Mouse (Mus musculus) A20 (cell line): ENCODE results near the gene Isyna1.

Experiments used
- DNase-seq: peaks from one replicate; pipeline ENCODE4 v3.0.0-alpha.2; 2011; ENCODE audit warnings: low read depth, low spot score

Isyna1 gene

GRCm38 (mm10) chr8:70604558-70604957 lies 10.4 kb downstream of the Isyna1 start:
- DNase-seq = no peak

DNA sequence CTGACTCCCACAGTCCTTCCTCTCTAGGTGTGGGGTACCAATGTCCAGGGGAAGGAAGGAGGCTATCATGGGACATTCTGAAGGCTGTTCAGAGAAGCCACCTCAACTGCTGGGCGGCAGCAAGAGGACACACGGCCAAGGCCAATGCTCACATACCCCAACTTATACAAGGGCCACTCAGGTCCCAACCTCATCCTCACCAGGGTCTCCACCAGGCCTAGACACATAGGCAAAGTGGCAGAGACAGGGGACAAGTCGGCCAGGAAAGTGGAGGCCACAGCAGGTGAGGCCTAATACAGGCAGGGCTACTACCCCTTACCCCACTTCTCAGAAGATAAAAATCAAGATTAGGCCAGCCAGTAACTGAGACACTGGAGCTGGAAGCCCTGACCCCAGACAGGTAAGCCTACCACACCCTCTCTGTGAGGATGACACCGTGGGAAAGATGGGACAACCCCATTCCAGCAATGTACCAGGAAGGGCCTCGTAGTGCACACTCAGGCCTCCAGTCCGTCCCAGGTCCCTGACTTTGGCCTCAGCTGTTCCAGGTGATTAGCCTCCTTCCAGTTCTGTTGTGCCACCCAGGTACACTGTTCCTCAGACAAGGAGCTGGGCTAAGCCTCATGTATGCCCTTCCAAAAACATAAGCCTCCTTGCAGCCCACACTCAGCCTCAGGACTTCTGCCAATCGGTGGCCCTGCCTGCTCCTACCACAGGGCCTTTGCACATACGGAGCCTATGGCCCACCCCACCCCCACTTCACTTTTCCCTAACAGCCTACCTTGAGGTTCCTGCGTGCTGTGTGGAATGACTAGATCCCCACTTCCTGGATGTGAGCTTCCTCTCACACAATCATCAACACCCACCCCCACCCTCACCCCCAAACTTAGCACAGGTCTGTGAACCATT lies 12.0 kb downstream of the Isyna1 start:
- DNase-seq = no peak

GRCm38 (mm10) chr8:70606780-70607602 lies 12.8 kb downstream of the Isyna1 start:
- DNase-seq = no peak

DNA sequence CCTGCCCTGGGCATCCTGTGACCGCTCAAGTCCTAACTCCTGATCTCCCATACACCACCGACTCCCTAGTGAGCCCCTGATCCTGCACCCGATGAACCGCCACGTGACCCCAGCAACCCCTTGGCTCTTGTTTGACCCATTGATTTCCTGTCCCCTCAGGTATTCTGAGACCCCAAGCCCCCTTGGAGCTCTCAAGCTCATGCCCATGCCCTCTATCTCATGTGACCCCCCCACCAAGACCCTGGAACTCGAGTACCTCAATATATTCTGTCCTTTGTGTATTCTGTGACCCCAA lies 13.4 kb downstream of the Isyna1 start:
- peak; percentile 41 for DNase-seq

GRCm38 (mm10) chr8:70607898-70608748 lies 13.9 kb downstream of the Isyna1 start:
- DNase-seq = peak; percentile 87

- no peak for DNase-seq
Observed at GRCm38 (mm10) chr8:70608749-70609367, 14.7 kb downstream of the Isyna1 start, which contains the start of gene Ssbp4. Gene Ssbp4, minus strand, starts transcription at chr8:70608872.

DNA sequence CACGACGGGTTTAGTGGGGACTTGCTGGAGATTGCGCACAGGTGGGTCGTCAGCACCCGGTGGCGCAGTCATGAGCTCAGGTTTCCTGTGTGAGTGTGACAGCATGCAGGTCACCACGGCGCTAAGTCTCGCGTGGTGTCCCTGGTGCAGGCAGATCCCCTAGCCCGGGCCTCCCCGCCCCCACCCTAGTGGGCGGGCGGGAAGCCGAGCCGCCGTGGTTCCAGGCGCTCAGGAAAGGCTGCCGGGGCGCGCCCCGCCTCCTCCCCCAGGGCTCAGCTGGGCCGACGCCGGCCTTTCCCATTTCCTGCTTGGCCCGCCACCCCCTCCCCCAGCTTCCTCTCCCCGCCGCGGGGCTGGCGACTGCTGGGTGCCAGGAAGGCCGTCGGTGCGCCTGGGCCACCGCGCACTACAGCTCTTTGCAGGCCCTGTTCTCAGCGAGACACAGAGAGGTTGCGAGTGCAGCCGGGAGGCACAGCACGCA lies 15.2 kb downstream of the Isyna1 start:
- peak; percentile 82 for DNase-seq

- DNase-seq = peak; percentile 90
Observed at GRCm38 (mm10) chr8:70609849-70610795, 15.9 kb downstream of the Isyna1 start.

GRCm38 (mm10) chr8:70610796-70611771 lies 16.9 kb downstream of the Isyna1 start:
- peak; percentile 89 for DNase-seq

GRCm38 (mm10) chr8:70611849-70612248 lies 17.7 kb downstream of the Isyna1 start:
- DNase-seq = peak; percentile 96

- no peak for DNase-seq
Observed at GRCm38 (mm10) chr8:70613763-70614162, 19.6 kb downstream of the Isyna1 start.

DNA sequence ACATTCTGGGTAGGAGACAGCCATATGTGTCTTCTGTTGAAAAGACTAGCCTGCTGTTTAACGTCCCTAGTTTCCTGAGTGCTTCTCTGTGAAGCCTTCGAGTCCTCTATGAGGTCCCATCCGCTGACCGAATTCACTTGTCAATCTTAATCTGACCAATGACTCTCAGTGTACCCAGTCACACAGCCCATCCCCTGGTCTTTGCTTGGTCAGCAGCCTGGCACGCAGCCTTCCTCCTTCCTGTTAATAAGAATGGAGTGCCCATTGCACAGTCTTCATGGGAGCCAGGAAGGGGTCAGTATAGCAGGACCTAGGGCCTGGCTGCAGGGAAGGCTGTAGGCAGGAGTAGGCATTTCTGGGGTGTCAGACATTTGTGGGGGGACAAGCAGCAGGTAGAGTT lies 20.3 kb downstream of the Isyna1 start:
- DNase-seq = no peak

GRCm38 (mm10) chr8:70615281-70615680 lies 21.1 kb downstream of the Isyna1 start:
- DNase-seq = no peak

- peak; percentile 48 for DNase-seq
Observed at GRCm38 (mm10) chr8:70615894-70616293, 21.7 kb downstream of the Isyna1 start, which contains the start of gene Lrrc25. Gene Lrrc25, plus strand, starts transcription at chr8:70616155.

DNA sequence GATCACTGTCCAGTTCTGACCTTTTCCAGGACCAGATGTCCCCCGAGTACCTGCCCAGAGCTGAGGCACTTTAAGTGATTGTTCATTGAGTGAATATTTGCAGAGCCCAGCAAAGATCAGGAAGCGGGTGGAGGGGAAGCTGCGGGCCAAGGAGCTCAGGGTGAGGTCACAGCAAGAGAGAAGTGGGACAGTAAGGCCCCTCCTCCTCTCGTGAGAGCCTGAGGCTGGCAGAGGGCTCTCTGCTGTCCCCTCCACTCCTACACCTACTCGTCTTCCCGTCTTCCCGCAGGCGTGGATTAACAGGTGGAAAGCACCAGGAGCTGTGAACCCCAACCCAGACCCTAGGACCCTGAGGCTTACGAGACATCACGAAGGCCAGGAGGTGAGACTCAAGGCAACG lies 22.5 kb downstream of the Isyna1 start:
- DNase-seq = no peak

DNA sequence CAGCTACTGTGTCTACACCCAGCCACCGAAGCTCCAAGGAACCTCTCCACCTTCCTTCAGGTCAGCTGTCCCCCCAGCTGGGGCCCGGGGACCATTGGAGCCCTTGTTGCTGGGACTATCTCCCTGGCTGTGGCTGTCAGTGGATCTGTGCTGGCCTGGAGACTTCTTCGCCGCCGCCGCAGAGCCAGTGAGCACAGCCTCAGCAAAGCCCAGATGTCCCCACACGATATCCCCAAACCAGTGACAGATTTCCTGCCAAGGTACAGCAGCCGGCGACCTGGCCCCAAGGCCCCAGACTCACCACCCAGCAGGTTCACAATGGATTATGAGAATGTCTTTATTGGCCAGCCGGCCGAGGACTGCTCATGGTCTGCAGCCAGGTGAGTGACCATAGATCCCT lies 23.8 kb downstream of the Isyna1 start:
- DNase-seq = no peak

DNA sequence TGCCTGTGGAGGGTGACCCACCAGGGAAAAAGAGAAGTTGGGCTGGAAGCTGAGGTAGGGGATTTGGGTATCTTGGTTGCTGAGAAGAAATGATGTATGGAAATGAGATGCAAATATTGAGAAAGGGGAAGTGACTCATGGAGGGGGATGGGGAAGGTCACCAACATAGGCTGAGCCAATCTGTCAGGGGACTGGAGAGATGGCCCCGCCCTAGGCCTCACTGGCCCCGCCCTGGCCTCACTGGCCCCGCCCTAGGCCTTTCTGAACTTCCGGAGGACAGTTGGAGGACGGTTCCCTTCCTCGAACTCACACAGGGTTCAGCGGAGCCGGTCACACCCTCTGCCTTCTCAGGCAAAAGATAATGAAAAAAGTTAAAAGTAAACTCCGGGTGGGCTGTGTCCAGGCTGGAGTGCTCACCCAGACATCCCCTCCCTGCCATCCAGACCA lies 24.7 kb downstream of the Isyna1 start:
- DNase-seq = peak; percentile 98

DNA sequence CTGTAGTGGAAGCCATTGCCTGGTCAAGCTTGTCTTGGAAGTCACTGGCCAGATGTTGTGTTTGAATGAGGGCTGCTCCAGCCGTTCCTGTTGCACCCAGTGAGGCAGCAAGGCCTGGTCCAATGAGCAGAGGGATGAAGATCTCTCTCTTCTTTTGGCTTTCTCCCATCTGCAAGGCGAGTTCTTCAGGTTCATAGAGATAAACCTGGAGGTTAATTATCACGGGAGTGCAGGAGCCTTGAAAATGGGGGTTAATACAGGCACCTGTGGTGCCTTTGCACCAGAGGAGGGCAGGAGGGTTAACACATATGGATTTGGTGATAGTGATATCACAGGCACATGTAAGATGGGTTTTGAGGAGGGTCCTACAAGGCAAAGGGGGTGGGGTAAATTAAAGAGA lies 28.0 kb downstream of the Isyna1 start:
- DNase-seq = no peak

DNA sequence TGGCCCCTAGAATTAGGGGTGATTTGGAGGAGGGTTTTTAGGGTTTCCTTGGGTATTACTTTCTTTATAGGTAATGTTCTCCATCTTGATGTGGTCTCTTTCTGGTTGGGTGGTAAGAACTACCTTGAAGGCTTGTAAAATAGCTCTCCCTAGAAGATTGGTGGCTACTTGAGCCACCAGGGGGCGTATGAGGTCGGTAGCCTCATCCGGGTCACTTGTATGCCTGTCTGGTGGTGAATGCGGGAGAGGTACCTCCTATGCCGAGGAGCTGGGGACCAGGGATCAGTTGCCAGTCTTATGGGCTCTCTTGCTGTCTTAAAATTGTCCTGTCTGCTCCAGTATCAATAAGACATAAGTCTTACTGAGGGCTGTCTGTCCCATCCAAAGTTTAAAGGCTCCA lies 30.9 kb downstream of the Isyna1 start:
- peak; percentile 51 for DNase-seq
